Mouse (Mus musculus) layer of hippocampus, adult 9-11 months (tissue): ENCODE data around the gene Irs2.

ENCODE experiments used
- DNase-seq: peaks from one replicate; pipeline ENCODE4 v3.0.0; 2022

Gene Irs2

DNA sequence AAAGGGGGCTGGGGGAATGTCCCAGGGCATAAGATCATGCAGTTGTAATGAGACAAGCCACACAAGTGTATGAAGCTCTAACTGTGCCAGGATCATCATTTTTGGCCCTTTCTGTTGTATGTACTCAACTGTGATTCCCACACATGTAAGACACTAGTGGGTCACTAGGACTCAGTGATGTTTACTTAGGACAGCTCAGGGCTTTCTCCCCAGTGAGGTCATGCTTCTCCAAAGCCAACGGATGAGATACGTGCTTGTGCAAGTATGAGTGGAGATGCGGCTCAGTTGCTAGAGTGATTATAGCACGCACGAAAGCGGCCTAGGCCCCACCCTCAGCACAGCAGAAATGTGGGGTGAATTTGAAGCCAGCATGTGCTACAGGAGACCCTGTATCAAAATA lies 27.4 kb downstream of the Irs2 start:
- DNase-seq, result no peak

- no peak for DNase-seq
Observed at GRCm38 (mm10) chr8:10979916-10980315, 28.3 kb downstream of the Irs2 start.

DNA sequence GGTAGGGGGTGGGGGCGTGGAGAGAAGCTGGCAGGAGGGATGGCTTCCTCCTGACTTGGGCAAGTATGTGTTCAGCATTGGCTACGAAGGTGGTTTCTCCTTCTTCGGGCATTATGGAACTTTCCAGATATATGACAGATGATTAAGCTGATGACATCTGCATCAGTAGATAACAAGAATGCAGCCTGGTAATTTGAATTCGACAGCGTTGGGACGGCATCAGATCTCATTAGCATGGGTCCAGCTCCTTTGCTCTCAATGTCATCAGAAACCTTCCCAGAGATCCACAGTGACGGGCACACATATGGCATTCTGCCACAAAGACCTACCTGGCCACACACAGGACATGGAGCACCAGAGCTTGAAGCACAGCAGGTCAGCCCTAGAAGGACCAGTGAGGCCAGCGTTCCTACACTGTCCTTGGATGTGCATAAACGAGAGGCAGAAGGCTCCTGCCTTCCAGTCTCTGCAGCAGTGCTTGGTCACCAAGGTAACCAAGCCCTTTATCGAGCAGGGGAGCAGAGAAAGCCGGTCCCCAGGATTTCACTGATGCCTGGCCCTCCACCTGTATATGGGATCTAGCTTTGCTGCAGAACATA lies 29.0 kb downstream of the Irs2 start:
- DNase-seq, result no peak

GRCm38 (mm10) chr8:10978377-10978776 lies 29.9 kb downstream of the Irs2 start:
- DNase-seq, result peak; percentile 78

GRCm38 (mm10) chr8:10977742-10978376 lies 30.4 kb downstream of the Irs2 start:
- DNase-seq, result no peak

- no peak for DNase-seq
Observed at GRCm38 (mm10) chr8:10974659-10975058, 33.6 kb downstream of the Irs2 start.

DNA sequence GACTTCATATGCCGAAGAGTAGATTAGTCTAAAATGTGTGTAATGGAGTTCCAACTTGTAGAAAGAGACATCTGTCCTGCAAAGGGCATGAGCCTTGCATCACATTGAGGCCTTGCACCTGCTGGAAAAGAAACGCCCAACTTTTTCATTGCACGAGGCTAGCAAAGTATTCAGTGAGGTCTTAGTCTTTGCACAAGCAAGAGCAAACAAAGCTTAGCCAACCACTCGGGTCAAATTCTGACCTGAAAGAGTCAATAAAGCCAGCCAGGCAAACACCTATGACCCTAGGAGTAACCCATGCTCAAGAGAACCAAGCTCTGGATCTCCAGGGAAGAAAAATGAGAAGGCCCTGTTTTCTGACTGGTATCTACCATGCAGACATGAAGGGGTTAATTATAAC lies 34.1 kb downstream of the Irs2 start:
- DNase-seq, result no peak

GRCm38 (mm10) chr8:10972851-10973452 lies 35.3 kb downstream of the Irs2 start:
- no peak for DNase-seq

GRCm38 (mm10) chr8:10971984-10972383 lies 36.3 kb downstream of the Irs2 start:
- no peak for DNase-seq

- DNase-seq, result no peak
Observed at GRCm38 (mm10) chr8:10971509-10971908, 36.7 kb downstream of the Irs2 start.

- DNase-seq, result no peak
Observed at GRCm38 (mm10) chr8:10970496-10971456, 37.5 kb downstream of the Irs2 start.

DNA sequence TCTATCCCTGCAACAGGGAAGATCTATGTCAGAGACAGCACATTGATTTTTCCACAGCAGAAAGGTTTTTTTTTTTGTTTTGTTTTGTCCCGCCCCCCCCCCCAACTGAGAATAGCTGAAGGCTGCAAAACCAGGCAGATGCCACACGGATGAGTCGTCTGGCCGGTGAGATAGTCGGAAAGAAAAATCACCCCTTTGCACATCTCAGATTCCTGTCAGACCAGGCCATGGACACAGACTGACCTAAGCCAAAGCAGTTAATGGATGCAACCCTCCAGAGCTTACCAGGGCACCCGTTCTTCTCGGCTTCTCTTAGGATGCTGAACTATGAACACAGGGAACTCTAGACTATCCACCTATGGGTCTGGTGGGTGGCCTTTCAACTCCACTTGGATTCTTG lies 39.6 kb downstream of the Irs2 start:
- DNase-seq, result no peak

- peak; percentile 61 for DNase-seq
Observed at GRCm38 (mm10) chr8:10965401-10966117, 42.7 kb downstream of the Irs2 start.

DNA sequence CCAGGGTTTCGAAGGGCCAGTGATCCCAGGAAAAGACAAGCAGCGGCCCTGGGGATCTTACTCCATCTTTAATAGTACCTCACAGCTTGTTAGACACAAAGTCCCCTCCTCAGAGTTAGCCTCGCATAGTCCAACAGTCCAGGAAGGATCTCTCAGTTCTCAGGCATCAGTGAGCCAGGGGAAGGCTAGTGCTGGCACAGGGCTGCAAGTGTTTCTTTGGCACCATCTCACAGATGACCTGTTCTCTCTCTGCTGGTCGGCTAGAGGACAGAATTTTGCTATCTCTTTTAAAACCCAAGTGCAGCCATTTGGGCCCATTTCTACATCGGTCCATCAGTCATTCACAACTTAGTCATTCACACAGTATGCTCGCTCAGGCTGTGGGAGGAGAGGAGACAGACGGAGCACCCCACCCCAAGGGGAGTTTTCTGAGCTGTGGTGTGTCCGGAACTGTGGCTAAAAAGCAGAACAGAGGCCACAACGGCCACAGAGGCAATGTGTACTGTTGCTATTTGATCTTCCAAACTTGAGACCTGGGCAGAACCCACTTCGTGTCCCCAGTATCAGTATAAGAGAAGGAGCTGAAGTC lies 43.7 kb downstream of the Irs2 start:
- no peak for DNase-seq

GRCm38 (mm10) chr8:10961989-10962388 lies 46.3 kb downstream of the Irs2 start:
- DNase-seq, result no peak

DNA sequence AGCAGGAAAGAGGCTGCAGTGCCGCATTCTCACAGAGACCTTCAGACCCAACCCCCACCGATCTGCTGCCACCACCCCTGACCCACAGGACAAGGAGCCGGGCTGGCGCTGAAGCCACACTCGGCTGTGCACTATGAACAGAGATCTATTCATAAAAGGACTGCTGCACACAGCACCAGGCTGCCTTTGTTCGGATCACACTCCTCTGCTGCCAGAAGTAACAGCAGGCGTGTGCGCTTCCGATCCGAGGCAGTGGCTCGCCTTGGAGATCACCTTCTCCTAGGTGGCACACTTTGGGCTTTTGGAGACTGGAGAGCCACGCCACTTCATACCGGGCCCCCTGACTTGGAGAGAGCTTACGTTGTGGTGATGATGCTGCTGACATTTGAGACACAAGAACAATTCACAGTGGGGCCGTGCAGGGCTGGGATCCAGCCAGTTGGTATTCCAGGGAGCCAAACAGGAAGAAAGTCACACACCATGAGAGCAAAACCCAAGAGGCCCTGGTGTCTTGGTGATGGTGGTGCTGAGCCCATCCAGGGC lies 47.9 kb downstream of the Irs2 start:
- DNase-seq, result peak; percentile 66

DNA sequence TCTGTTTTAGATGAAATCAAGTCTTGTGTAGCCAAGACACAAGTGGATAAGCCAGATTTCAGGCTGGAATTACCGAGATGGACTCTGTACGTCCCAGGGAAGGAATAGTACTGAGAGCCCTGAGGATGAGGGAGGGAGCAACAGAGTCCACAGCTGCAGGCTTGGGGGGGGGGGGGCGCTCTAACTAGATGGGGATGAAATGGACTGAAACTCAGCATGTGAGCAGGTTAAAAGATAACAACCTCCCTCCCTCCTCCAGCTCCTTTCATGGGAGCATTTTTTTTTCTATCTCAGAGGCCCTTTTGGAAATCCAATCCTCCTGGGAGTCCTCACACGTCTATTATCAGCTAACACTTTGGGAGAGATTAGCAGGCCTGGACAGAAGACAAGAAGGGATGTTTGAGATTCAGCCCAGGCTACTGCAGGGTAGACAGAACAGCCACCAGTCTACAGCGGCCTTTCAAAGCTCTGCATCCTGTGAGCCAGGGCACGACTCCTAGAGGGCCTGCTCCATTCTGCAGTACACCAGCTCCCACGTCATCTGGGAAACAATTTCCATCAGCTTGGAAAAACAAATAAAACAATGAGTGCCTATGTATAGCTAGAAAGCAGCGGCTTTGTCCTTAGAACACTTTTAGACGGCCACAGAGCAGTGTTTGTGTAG lies 50.8 kb downstream of the Irs2 start:
- DNase-seq, result peak; percentile 49

- DNase-seq, result peak; percentile 74
Observed at GRCm38 (mm10) chr8:10953346-10954053, 54.8 kb downstream of the Irs2 start.

- DNase-seq, result no peak
Observed at GRCm38 (mm10) chr8:10952706-10953105, 55.6 kb downstream of the Irs2 start.

DNA sequence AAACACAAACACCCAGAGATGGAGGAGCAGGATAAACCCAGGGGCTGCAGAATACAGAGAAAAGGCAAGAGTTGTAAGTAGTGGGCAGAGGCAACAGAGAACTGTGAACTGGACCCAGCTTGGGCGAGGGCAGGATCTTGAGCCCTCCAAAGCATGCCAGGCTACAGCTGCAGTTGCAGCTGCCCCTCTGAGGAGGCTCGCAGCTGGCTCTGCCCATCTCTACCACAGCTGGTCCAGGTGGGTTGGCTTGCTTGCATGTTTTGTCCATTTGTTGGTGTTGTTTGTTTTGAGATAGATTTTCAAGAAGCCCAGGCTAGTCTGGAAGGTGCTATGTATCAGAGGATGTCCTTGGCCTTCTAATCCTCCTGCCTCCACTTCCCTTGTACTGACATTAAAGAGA lies 56.0 kb downstream of the Irs2 start:
- no peak for DNase-seq

GRCm38 (mm10) chr8:10951567-10951966 lies 56.7 kb downstream of the Irs2 start:
- DNase-seq, result no peak
